Mouse (Mus musculus) hindbrain, embryonic 11.5 days (tissue): ENCODE measurements around the gene Ccdc142. TPM values are rescaled to one million over a fixed set of nuclear protein-coding genes. Genes with fewer than 3 reads are reported as not detected.

ENCODE experiments used
- ATAC-seq: fragments of 200-750 bp; cut with Nextera tagmentation; 2 replicates; pipeline ENCODE4 v1.8.0; 2017; ENCODE audit warnings: mild to moderate bottlenecking, moderate TSS enrichment, moderate library complexity; ENCODE audit not compliant: low FRiP score
- DNase-seq: peaks from one replicate; pipeline ENCODE4 v3.0.0-alpha.2; 2015; ENCODE audit warnings: low spot score
- H3K27ac ChIP-seq: fragments of 300-500 bp; sonication (generic); 2 replicates; pipeline ENCODE4 v1.5.1; 2014; ENCODE audit warnings: mild to moderate bottlenecking, low read depth, low read length
- H3K27me3 ChIP-seq: fragments of 300-500 bp; sonication (generic); 2 replicates; pipeline ENCODE4 v1.6.1; 2014; ENCODE audit warnings: mild to moderate bottlenecking, low read length, moderate library complexity, mixed read lengths; ENCODE audit not compliant: control insufficient read depth, insufficient read depth
- H3K36me3 ChIP-seq: fragments of 300-500 bp; sonication (generic); 2 replicates; pipeline ENCODE4 v1.6.1; 2014; ENCODE audit warnings: mild to moderate bottlenecking, low read length, moderate library complexity, mixed read lengths; ENCODE audit not compliant: control insufficient read depth, insufficient read depth
- H3K4me1 ChIP-seq: fragments of 300-500 bp; sonication (generic); replicated peaks from 2 replicates; pipeline ENCODE4 v1.6.1; 2014; ENCODE audit warnings: low read length, mixed read lengths; ENCODE audit not compliant: control insufficient read depth, insufficient read depth
- H3K4me2 ChIP-seq: fragments of 300-500 bp; sonication (generic); replicated peaks from 2 replicates; pipeline ENCODE4 v1.6.1; 2014; ENCODE audit warnings: mild to moderate bottlenecking, low read depth, low read length
- H3K4me3 ChIP-seq: fragments of 300-500 bp; sonication (generic); 2 replicates; pipeline ENCODE4 v1.5.1; 2014; ENCODE audit warnings: low read depth, low read length
- H3K9ac ChIP-seq: fragments of 300-500 bp; sonication (generic); 2 replicates; pipeline ENCODE4 v1.6.1; 2014; ENCODE audit warnings: low read depth, low read length
- H3K9me3 ChIP-seq: fragments of 300-500 bp; sonication (generic); 2 replicates; pipeline ENCODE4 v1.6.1; 2016; ENCODE audit warnings: low read length; ENCODE audit not compliant: control insufficient read depth
- WGBS: fragments of 180-500 bp; shearing (Covaris S2); extraction: QIAGEN DNeasy Blood & Tissue Kit; methylation state at CpG from one replicate; pipeline ENCODE4 v1.1.7; 2014; 5-methylcytosine and 5-hydroxymethylcytosine counted together
- polyA plus RNA-seq: library from polyadenylated mRNA; unstranded; fragments of >200 nt; fragmentation: Nextera tagmentation; extraction: Ambion mirVana; gene quantifications from 2 replicates; pipeline ENCODE4 v1.2.1, GENCODE M21; 2014

The Ccdc142 gene
- polyA plus RNA-seq, 1 experiment from 2014 or later: 1.0 TPM

DNA sequence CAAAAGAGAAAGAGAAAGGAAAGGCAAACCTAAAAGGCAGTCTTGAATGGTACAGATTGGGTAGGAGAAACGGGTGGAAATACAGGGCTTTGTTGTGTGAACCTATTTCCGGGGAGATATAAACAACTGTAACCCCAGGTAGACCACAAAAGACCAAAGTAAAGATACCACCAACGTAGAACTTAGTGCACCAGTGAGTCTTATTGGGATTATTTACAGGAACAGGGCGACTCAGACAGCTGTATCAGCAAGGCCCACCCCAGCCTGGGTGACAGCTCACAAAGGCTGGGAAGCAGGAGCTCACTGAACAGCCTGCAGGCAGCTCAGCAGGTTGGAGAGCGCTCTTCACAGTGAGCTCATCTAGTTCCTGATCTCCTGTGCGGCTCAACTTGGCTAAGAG, 5.4 kb upstream of the Ccdc142 start:
- no peaks in the 10 kb centered on the region for H3K9me3 ChIP-seq
- H3K36me3 ChIP-seq: no peaks in the 10 kb centered on the region
- WGBS: 44% methylated on average over 6 of the region's 6 CpGs
- ATAC-seq (no peak), DNase-seq (no peak)
- H3K4me1 ChIP-seq: no peaks in the 10 kb centered on the region
- no peak overlapping the region for H3K4me2 ChIP-seq
- H3K27me3 ChIP-seq: no peaks in the 10 kb centered on the region; the same call in 1 of the 2 replicates
- H3K4me3 ChIP-seq: no peak overlapping the region
- no peak overlapping the region for H3K9ac ChIP-seq
- H3K27ac ChIP-seq: no peak overlapping the region

DNA sequence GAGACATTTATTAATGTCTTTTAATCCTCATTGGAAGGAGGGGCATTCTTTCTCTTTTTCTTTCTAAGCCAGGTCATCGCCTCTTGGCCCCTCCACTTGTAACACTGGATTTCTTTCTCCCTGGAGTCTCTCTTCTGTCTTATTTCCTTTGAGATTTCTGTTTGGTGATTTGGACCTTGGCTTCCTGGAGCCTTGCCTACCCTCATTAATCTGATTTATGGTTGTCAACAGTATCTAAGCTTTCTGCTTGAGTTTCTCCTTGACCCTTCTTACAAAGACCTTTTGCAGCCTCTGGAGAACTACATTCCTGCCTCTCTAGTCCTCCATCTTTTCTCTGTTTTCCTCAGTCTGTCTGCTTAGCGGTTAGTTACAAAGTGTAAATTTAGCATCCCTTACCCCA, 3.0 kb upstream of the Ccdc142 start:
- no peaks in the 10 kb centered on the region for H3K9me3 ChIP-seq
- no peaks in the 10 kb centered on the region for H3K36me3 ChIP-seq
- H3K9ac ChIP-seq: no peak overlapping the region
- DNase-seq: no peak
- no peak overlapping the region for H3K4me2 ChIP-seq
- ATAC-seq: no peak
- peaks cover 8% of the 10 kb centered on the region; the same call in 1 of the 2 replicates for H3K4me1 ChIP-seq
- WGBS: 86% methylated on average over 2 of the region's 2 CpGs
- no peak overlapping the region for H3K4me3 ChIP-seq
- no peaks in the 10 kb centered on the region; the same call in 1 of the 2 replicates for H3K27me3 ChIP-seq
- no peak overlapping the region for H3K27ac ChIP-seq

DNA sequence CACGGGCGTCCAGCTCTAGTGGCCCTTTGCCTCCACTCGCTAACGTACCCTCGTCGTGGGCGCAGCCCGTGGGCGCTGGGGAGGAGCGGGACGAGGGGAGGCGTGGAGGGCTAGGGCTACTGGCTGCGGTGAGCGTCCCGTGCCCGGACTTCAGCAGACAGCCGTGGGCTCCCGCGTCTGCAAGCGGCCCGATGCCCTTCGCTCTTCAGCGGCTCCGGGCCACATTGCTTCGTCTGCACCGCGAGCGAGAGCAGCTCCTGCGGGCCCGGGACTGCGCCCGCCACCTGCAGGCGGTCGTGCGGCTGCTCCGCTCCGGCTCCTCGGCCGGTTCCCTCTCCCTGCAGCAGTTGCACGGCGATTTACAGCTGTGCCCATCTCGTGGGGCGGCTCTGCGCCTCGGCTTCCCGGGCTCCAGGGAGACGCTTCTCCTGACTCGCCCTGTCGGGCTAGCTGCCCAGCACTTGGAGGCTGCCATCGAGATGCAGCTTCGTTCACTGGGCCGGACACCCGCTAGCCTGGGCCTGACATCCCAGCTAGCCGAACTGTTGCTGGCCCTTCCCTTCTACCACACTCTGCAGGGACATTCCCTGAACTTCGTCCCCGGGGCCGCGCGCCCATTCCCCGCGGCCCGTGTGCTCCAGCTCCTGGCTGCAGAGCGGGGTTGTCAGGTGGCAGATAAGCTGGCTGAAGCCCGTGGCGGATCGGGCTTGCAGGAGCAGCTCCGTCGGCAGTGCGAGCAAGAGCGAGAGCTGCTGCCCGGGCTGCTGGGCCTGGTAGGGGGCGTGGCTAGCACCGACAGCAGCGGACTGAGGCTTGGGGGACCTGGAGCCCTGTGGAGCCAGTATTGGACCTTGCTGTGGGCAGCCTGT, 521 bp downstream of the Ccdc142 start:
- H3K27me3 ChIP-seq: no peaks in the 10 kb centered on the region
- ATAC-seq: peak; percentile 84
- peak; percentile 70 for DNase-seq
- H3K36me3 ChIP-seq: no peaks in the 10 kb centered on the region
- peak overlapping the region; percentile 76 for H3K9ac ChIP-seq
- H3K4me1 ChIP-seq: peaks cover 8% of the 10 kb centered on the region; the same call in 1 of the 2 replicates
- H3K4me3 ChIP-seq: peak overlapping the region; percentile 56
- H3K9me3 ChIP-seq: no peaks in the 10 kb centered on the region
- H3K27ac ChIP-seq: peak overlapping the region; percentile 64
- peak overlapping the region; percentile 96 for H3K4me2 ChIP-seq
- under 1% methylated on average over 74 of the region's 74 CpGs for WGBS

DNA sequence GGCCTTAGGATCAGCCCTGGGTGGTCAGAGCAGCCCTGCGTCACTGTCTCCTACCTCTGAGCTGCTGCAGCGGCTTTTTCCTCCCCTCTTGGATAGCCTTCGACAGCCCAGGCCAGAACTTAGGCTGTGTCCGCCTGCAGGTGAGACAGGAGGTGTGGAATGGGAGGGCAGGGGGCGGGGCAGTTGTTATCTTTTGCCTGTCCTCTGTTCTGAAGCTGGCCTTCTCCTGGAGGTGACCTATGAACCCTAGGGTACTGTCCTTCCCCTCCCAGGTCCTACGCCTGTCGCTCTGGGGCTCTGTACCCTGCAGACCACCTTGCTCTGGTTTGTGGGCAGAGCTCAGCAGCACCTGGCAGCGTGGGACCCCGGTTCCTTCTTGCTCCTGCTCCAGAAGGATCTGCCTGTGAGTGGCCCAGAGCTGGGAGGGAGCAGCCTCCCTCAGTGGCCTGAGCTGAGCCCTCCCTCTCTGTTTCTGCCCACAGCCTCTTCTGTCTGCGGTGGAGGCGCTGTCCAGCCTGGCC, 1.8 kb downstream of the Ccdc142 start:
- peaks cover 11% of the 10 kb centered on the region; the same call in 1 of the 2 replicates for H3K4me1 ChIP-seq
- H3K4me2 ChIP-seq: peak overlapping the region; percentile 96
- H3K27me3 ChIP-seq: no peaks in the 10 kb centered on the region
- WGBS: 49% methylated on average over 11 of the region's 11 CpGs
- no peaks in the 10 kb centered on the region for H3K36me3 ChIP-seq
- H3K9me3 ChIP-seq: no peaks in the 10 kb centered on the region
- DNase-seq (no peak), ATAC-seq (no peak)
- H3K9ac ChIP-seq: no peak overlapping the region; the same call in 1 of the 2 replicates
- no peak overlapping the region for H3K27ac ChIP-seq
- no peak overlapping the region for H3K4me3 ChIP-seq

DNA sequence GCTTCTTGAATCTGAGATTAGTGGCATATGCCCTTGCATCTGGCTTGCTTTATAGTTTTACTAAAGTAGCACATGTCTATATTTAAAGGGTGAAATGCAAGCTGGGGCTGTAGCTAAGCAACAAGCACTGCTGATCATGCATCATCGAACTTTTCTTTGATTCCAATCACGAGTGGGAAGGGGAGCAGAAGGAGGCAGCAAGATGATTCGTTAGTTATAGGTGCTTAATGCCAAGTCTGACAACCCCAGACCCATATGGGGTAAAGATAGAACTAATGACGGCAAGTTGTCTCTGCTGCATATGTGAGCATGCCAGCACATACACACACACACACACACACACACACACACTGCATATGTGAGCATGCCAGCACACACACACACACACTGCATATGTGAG, 2.8 kb downstream of the Ccdc142 start:
- no peaks in the 10 kb centered on the region for H3K36me3 ChIP-seq
- no peak overlapping the region for H3K9ac ChIP-seq
- H3K4me2 ChIP-seq: no peak overlapping the region
- no peaks in the 10 kb centered on the region for H3K9me3 ChIP-seq
- H3K27ac ChIP-seq: no peak overlapping the region
- DNase-seq (no peak), ATAC-seq (no peak)
- no peak overlapping the region for H3K4me3 ChIP-seq
- H3K27me3 ChIP-seq: no peaks in the 10 kb centered on the region
- 83% methylated on average over 4 of the region's 4 CpGs for WGBS
- H3K4me1 ChIP-seq: peaks cover 12% of the 10 kb centered on the region; the same call in 1 of the 2 replicates

DNA sequence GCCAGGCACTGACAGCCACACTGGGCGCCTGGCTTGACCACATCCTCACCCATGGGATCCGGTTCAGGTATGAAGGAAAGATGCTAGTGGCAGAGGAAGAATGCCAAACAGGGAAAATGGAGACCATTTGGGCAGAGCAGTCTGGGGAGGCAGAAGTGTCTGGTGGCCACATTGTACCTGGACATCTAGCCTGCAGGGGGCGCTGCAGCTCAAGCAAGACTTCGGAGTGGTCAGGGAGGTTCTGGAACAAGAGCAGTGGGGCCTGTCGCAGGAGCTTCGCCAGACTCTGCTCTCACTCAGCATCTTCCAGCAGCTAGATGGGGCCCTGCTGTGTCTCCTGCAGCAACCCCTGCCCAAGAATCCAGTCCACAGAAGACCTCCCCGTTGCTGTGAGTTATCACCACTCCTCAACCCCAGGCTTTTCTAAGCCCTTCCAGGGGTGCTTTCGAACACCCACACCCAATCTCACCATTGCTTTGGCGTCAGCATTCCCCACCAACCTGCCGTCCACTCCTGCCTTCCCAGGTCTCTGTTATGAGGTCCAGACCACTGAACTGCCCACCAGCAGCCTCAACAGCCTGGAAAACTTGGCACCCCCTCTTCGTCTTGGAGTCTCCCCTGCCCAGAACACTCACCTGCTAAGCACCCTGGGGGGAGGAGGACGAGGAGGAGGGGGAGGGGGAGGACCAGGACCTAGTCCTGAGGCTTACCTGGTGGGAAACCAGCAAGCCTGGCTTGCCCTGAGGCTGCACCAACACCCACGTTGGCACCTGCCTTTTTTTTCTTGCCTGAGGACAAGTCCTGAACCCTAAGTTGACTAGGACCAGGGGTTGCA, 6.4 kb downstream of the Ccdc142 start:
- no peak overlapping the region for H3K27ac ChIP-seq
- ATAC-seq: peak; percentile 42

DNA sequence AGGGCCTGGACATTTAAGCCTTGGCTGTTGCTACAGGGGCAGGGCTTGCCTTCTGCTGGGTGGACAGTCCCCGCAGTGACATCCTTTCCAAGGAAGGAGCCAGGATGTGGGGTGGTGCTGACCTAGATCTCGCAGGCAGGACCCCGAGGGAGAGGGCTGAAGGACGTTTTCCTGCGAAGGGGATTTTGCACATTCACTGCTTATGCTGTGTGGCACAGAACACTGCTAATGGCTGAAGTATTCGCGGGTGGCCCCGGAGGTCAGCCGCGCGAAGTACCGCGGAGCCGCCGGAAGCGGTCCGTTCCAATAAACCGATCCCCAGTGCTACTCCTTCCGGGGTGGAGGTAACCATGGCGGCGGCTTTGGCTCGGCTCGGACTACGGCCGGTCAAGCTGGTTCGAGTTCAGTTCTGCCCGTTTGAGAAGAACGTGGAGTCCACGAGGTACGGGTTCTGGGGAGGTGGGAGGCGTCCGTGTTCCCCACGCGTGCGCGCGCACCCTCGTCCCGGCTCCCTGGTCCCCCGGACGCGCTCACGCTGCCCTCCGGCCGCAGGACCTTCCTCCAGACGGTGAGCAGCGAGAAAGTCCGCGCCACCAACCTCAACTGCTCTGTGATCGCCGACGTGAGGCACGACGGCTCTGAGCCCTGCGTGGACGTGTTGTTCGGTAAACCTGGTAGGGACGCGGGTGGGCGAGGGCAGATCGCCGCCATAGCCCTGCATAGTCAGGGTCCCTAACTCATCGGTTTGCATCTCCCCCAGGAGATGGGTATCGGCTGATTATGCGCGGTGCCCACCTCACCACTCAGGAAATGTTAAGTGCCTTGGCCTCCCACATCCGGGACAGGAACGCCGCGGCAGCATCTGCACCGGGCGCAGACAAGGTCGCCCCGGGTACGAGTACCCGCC, 7.6 kb downstream of the Ccdc142 start, which contains the start of gene Mrpl53:
TSS of gene Mrpl53 (plus strand) at position 279 of the 907 bp plus-strand sequence.
- ATAC-seq: peak; percentile 89
- peak within 1 kb of the TSS; percentile 87 for H3K4me2 ChIP-seq
- DNase-seq: peak; percentile 88
- H3K27me3 ChIP-seq: no peaks in the 10 kb centered on the region
- H3K36me3 ChIP-seq: no peaks in the 10 kb centered on the region
- H3K9me3 ChIP-seq: no peaks in the 10 kb centered on the region
- peak within 1 kb of the TSS; percentile 94 for H3K4me3 ChIP-seq
- peaks cover 5% of the 10 kb centered on the region; the same call in 1 of the 2 replicates for H3K4me1 ChIP-seq
- peak within 1 kb of the TSS; percentile 90 for H3K9ac ChIP-seq
- H3K27ac ChIP-seq: peak within 1 kb of the TSS; percentile 74
- under 1% methylated on average over 76 of the region's 76 CpGs for WGBS

More for the DNA sequence above, 6.4 kb downstream of the Ccdc142 start:
- WGBS: 33% methylated on average over 13 of the region's 13 CpGs
- DNase-seq: peak; percentile 89
- Histone ChIP-seq H3K4me2 (peak overlapping the region; percentile 87), H3K4me3 (peak overlapping the region; percentile 94; the same call in 1 of the 2 replicates), H3K27me3 (no peaks in the 10 kb centered on the region), H3K9me3 (no peaks in the 10 kb centered on the region), H3K4me1 (peaks cover 11% of the 10 kb centered on the region; the same call in 1 of the 2 replicates), H3K36me3 (no peaks in the 10 kb centered on the region), H3K9ac (no peak overlapping the region)
